Mouse (Mus musculus): ENCODE measurements around the gene 4931429L15Rik.
"Not testable (repeated sequence)": the region's sequence is repeated elsewhere in the genome, so short reads cannot be mapped to it uniquely, and the experiment has no call there.

The 4931429L15Rik gene

GRCm38 (mm10) chr9:46319886-46320285, at the start of gene 4931429L15Rik:
Gene 4931429L15Rik, minus strand, starts transcription at chr9:46319986.
- not testable (repeated sequence) for DNase-seq

- no peak for DNase-seq
Measured at GRCm38 (mm10) chr9:46362459-46362858, 42.7 kb upstream of the 4931429L15Rik start.

- no peak for DNase-seq
Measured at GRCm38 (mm10) chr9:46361461-46362111, 41.8 kb upstream of the 4931429L15Rik start.

- DNase-seq, result peak; percentile 41
Measured at GRCm38 (mm10) chr9:46353992-46354391, 34.2 kb upstream of the 4931429L15Rik start.

- DNase-seq, result no peak
Measured at GRCm38 (mm10) chr9:46353330-46353724, 33.5 kb upstream of the 4931429L15Rik start.

GRCm38 (mm10) chr9:46352651-46353329, 33.0 kb upstream of the 4931429L15Rik start:
- no peak for DNase-seq

- DNase-seq, result no peak
Measured at GRCm38 (mm10) chr9:46350451-46350981, 30.7 kb upstream of the 4931429L15Rik start.

- DNase-seq, result no peak
Measured at GRCm38 (mm10) chr9:46345887-46346665, 26.3 kb upstream of the 4931429L15Rik start.

- DNase-seq, result no peak
Measured at GRCm38 (mm10) chr9:46339051-46339652, 19.4 kb upstream of the 4931429L15Rik start.

- DNase-seq, result no peak
Measured at GRCm38 (mm10) chr9:46338384-46338783, 18.6 kb upstream of the 4931429L15Rik start.

- DNase-seq, result no peak
Measured at GRCm38 (mm10) chr9:46337852-46338291, 18.1 kb upstream of the 4931429L15Rik start.

GRCm38 (mm10) chr9:46337331-46337730, 17.5 kb upstream of the 4931429L15Rik start:
- no peak for DNase-seq

- not testable (repeated sequence) for DNase-seq
Measured at GRCm38 (mm10) chr9:46336294-46336693, 16.5 kb upstream of the 4931429L15Rik start.

- no peak for DNase-seq
Measured at GRCm38 (mm10) chr9:46335461-46335995, 15.7 kb upstream of the 4931429L15Rik start.

GRCm38 (mm10) chr9:46334471-46335025, 14.8 kb upstream of the 4931429L15Rik start:
- no peak for DNase-seq

- DNase-seq, result no peak
Measured at GRCm38 (mm10) chr9:46331301-46331700, 11.5 kb upstream of the 4931429L15Rik start.

- DNase-seq, result no peak
Measured at GRCm38 (mm10) chr9:46330586-46330895, 10.8 kb upstream of the 4931429L15Rik start.

GRCm38 (mm10) chr9:46329801-46330585, 10.2 kb upstream of the 4931429L15Rik start:
- DNase-seq, result no peak

- DNase-seq, result no peak
Measured at GRCm38 (mm10) chr9:46329250-46329648, 9.5 kb upstream of the 4931429L15Rik start.

GRCm38 (mm10) chr9:46328572-46329249, 8.9 kb upstream of the 4931429L15Rik start:
- peak; percentile 73 for DNase-seq
